Mouse (Mus musculus) thymus, postnatal 10 days (tissue): ENCODE data around the gene Tmem178b.

Experiments
- DNase-seq, 2 experiments: peaks; one replicate each; pipeline ENCODE4 v3.0.0; 2021; ENCODE audit warnings: low spot score in 2 of 2

Gene Tmem178b

DNA sequence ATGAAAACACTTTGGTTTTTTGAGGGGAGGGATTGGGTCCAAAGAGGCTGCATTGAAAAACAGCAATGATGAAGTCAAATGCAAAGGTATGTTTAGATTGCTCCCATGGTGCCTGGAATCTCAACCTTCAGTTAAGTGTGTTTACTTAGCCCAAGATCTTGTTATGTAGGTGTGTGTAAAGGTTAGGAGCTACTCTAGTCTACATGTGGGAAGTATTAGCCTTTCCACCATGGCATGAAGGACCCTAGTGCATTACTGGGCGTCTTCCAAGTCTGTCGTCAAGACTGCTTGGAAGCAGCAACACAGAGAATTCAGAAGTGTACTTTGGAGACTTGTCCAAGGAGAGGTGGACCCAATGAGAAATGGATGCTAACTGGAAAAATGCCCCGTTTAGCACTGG is 205.3 kb downstream of the Tmem178b start:
- no peak for DNase-seq

DNA sequence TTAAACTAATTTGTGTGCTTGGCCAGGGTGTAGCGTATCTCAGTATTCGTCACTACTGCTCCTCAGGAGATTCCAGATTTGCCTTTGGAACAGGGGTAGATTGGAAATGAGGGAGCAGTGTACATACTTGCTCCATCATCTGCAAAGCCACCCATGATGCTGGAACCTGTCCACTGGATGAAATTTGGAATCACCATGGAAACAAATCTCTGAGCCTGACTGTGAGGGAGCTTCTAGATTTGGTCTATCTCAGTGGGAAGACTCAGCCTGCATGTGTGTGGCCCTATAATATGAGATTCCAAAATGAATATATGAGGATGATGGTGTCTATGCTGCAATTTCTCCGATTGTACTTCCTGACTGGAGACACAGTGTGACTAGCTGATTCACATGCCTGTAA is 210.7 kb downstream of the Tmem178b start:
- no peak for DNase-seq

DNA sequence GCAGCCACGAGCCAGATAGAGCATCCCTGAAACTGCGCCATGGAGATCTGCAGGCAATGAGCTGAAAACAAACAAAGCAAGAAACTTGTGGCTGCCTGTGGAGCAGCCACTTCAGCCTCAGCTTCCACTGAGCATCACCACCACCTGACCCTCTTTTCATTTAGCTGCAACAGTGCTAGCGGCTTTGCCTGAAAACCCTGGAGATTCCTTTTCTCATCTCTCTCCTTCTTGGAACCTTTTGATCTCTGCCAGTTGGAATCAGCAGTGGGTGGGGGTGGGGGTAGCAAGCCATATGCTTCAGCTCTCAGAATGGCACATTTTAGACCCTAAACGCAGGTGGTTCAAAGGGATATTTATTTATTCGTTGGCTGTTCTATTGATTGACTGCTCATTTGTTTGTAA is 218.2 kb downstream of the Tmem178b start:
- DNase-seq, result no peak

DNA sequence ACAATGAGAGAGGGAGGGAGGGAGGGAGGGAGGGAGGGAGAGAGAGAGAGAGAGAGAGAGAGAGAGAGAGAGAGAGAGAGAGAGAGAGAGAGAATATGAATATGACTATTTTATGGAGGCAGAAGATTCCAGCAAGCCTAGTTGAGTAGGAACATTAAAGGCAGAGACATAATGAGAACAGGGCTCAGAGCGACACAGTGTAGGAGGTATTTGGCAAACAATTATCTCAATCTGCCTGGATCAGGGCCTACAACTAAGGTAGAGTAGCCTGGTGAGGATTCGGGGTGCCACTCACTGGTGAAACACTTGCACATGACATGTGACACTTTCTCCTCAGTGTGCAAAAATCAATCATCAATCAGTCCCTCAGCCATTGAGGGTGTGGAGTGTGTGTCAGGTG is 225.4 kb downstream of the Tmem178b start:
- no peak for DNase-seq

DNA sequence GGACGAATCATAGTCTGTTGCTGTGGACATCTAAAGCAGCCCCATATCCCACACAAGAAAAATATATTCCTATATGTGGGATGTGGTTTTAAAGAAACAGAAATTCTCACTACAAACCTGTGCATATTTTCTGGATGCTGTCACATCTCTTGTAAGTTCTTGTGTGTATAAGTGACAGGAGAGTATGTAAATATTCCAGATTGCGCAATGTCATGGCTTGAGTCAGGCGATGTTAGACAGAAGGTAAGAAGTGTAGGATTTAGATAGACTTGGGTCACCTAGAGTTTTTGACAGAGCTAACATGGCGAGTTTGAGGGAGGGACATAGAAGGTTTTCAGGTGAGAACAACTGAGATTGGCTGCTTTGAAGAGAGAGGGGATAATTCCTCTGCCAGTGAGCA is 228.7 kb downstream of the Tmem178b start:
- DNase-seq, result no peak

DNA sequence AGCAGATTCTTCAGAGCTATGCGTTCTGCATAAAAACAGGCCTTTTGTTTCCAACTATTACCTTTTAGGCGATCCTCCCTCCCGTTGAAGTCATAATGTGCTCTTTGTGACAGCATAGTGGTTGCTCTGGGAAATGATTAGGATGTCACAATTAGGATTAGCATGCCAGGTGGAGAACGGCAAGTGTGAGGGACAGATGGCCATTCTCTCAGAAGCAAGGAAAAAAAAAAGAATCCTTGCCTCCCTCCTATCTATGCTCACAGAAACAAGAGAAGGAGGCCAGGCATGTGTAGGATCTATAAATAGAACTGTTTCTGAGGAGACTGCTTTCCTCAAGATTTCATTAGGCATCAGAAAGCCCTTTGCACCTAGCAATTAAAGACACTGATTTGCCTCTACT is 229.8 kb downstream of the Tmem178b start:
- DNase-seq, result no peak

DNA sequence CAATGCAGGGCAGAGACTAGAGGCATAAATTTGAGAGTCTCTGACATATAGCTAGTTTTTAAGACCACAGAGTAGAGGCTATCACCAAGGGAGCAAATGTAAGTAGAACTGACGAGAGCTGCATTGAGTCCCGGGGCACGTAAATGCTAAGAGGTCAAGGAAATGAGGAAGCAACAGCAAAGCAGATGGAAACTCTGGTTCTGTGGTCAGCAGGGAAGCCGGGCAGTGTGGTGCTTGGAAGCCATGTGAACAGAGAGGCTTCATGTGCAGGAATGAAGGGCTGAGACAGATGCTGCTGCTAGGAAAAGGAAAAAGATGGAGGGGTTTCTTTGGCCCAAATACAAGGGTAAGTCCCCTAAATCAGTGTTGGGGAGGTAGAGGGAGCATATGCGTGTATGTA is 237.0 kb downstream of the Tmem178b start:
- no peak for DNase-seq

DNA sequence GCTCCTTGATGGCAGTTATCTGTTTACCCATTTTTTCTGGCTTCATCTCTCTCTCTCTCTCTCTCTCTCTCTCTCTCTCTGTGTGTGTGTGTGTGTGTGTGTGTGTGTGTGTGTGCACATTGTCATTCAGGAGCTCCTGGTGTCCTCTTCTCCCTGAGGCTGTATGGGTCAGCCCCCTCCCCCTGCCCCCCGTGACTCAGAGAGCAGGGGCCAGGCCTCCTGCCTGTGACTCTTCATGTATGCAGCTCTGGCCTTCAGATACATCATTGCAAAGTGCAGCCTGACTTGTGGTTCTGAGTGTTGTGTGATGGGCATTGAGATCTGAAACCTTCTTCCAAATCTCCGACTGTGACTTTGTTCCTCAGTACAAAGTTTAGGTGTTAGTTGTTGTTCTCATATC is 237.7 kb downstream of the Tmem178b start:
- DNase-seq, result no peak

DNA sequence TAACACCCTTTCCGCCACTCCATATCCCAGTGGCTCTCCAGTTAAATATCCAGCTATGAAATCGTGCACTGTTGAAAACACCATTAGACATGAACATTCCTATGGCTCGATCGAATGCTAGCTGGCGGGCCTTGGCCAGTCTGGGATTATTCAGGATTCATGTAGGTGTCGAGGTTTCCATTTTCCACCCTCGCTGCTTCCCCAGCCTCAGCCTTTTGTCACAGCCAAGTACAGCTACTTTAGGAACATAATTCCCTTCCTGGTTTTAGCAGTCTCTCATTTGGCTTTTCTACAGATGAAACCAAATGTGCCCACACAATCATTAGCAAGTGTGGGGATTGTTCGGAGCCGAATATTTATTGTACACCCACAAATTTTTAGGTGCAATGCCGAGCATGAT is 239.4 kb downstream of the Tmem178b start:
- DNase-seq, result no peak

DNA sequence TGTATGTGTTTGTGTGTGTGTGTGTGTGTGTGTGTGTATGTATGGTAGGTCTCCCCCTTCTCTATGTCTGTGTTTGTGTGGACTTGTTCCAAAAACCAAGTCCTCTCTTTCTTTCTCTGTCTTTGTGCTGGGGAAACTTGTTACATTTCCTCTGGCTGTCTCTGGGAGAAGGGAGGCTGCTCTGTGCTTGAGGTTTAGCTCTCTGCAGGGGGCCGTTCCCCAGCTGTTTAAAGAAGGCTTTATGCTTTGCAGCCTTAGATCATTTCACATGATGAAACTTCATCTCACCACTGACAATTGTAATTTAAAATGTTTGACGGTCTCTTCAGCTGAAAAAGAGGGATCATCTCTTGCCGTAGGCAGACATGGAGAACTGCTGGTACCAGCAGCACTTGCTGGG is 243.2 kb downstream of the Tmem178b start:
- DNase-seq, result no peak

DNA sequence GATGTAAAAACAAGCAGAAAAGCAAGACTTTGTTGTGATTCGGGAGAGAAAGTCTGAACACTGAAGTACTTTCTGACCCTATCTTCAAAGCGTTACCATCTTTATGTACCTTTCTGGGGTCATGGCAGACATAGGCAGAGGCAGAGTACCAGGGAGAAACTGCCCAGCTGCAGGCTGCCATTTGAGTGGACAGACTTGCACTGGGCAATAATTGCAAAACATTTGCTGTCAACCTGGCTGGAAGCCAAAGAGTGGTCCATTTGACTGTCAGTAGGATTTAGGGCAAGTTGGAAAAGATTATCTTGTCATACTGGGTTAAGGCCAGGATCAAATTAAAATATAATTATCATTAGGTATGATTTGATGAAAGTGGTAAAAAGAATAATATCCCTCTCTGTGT is 247.1 kb downstream of the Tmem178b start:
- no peak for DNase-seq

DNA sequence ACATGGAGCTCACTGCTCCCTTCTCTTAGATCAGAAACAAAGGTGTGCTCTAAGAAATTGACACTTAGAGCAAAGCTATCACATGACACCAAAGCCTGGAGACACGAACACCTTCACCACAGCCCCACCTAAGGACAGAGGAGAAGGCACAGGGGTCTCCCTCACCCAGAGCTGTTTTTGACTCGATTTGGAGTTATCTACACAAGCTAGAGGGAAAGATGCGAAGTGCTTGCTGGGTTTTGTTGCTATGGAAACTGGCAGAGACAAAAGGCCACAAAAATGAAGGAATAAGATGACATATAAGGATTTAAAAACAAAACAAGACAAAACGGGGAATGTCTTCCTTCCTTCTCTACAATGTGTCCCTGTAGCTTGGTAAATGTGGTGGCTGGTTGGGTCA is 248.4 kb downstream of the Tmem178b start:
- no peak for DNase-seq

DNA sequence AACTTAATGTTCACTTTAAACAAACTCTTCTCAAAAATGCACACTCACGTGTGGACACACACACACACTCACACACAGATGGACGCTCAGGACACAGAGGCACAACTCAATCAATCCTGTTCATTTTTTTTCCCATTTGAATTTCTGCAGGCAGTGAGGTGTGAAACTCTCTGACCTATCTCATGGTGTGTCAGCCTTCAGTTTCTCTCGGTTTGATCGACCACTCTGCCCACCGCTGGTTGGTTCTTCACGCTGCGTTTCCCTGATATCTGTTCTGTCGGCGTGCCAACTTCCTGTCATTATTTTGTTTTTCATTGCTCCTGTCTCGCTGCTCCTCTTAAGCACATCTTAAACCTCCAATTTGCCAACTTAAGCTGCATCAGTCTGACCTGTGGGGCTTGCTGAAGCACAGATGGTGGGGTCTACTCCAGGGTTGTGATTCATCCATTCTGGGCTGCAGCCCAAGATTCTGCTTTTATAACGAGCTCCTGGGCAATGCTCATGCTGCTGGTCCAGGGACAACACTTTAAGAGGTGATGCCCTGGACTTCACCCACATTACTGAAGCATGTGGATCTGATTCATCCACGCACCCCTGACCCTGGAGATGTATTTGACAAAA is 250.1 kb downstream of the Tmem178b start:
- DNase-seq, result no peak

DNA sequence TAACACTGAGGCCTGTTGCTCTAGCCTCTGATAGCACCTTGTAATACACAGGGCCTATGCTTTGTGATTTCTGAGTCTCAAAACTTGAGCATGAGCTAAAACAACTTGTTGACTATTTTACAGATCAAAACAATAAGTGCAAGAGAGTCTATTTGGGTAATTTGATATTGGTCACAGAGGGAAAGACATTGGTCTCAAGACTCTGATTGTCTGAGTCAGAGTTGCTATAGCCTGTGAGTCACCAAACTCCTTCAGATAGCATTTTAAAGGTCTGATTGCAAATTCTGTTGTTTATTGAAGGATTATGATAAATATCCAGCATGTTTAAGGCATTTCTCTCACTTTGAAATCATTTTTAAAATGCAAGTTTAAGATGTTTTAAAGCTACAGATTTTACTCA is 250.9 kb downstream of the Tmem178b start:
- DNase-seq, result no peak

DNA sequence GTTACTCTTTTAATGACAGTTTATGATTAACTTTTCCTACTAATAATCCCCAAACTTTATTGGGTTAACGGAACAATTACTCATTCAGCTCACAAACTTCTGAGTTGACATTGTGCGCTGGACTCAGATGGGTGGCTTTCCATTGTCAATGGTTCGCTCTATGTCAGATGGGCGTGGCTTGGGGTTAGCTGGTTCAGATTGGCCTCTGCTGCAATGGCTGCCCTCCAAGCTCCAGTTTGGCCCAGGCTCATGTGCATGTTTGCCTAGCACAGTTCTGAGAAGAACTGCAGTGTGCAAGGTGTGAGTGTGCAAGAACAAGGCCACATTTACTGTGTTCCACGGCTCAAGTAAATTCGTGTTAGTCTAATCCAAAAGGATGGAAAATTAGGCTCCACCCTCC is 255.6 kb downstream of the Tmem178b start:
- DNase-seq, result no peak

DNA sequence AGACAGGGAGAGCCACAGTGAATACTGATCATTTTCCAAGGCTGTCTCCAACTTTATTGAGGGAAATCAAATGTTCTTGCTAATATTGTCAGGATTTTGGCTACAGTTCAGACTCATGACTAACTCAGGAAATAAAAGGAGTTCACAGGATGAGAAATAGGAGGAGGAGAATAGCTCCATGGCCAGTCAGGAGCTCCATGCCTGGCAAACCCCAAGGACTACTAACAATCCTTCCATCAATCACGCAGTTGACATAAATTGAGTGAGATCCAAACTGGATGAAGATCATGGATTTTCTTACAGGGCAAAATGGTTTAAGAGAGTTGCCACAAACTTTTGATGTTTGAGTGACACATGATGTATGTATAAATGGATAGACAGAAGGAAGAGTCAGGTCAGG is 258.9 kb downstream of the Tmem178b start:
- no peak for DNase-seq

DNA sequence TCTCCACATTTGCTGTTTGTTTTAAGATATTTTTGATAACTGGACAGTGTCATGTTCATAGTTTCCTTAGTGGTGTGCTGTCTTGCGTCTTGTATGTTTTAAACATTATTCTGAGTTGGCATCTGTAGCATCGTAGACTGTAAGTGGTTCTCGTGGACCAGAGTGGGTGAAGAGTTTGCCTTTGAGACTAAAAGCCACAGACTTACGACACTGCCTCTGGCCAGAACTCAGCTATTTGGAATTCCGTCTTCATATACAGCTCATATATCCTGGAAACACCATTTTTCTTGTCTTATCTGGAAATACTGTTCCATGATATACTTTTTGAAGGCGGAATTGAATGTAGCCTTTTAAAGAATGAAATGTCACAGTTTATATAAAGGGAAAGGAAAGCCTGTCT is 260.4 kb downstream of the Tmem178b start:
- DNase-seq, result no peak

DNA sequence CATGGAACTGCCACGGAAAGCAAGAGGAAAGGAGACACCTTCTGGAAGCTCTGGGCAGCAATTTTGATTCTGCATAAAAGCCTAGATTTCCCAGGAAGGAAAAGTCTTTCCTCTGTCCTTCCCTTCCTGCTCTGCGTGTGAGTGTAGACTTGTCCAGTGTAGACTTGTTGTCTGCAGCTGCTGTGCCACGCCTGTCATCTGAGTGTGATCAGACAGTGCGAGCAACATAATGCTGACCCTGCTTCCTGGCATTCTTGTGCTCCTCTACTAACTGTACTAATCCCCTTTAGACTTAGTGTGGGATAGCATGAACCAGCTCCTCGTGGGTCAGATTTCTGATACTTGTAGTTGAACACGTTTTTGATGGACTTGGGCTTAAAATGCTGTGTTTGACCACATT is 262.6 kb downstream of the Tmem178b start:
- no peak for DNase-seq

DNA sequence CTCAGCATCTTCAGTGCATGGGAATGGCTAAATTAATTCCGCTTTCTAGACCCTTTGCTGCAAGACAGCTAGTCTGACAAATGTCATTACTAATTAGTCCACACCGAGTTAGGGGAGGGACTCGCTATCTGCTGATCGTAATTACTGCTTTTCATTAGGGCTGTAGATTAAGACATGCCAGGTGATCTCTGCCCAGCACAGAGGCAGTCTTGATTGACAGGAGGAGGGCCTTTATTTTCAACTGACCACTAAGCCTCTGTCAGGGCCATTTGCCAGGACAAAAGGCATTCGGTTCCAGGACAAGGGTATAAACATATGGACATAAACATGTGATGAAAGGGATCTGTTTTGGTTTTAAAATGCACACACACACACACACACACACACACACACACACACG is 264.3 kb downstream of the Tmem178b start:
- DNase-seq, result no peak

DNA sequence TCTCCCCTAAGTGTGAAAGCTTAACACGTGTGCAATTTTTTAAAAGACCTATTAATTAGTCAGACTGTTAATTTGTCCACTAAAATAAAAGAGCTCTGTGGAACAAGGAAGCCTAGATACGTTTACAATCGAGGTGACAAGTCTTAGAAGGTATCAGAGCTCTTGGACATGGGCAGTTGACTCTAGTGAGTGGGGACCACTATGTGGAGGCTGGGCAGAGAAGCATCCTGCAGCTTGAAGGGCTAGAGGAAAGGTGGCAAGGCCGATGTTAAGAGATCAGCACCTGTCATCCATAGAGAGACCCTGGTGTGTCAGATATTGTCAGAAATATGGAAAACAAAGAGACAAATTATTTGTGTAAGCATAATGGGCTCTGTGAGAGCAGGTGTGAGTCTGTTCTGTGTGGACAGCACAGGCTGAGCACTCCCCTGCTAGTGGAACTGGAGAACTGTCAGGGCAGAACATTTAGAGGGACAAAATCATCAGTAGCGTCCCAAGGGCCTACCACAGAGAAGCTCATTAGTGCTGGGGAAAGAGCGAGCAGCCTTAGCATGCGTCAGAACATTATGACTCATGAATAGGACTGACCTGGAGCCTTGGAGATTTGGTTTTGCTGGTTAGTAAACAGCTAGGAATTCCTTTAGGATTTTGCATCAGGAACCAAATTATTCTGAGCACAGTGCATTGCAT is 264.9 kb downstream of the Tmem178b start:
- DNase-seq, result no peak

DNA sequence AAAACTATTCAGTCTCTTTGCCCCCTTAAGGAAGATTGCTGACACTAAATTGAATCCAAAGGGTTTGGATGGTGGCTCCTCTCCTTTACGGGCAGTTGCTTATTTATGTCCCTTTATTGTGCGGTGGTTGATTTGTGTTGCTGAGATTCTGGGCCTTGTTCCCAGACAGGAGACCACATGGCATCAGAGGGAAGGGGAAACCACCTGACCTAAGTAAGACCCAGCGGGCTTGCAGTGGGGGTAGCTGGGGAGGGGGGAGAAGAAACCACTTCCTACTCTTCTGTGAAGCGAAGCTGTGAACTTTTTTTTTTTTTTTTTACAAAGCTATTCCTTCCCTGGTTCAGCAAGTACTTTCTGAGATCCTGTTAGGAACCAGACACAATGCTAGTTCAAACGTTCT is 269.5 kb downstream of the Tmem178b start:
- no peak for DNase-seq

DNA sequence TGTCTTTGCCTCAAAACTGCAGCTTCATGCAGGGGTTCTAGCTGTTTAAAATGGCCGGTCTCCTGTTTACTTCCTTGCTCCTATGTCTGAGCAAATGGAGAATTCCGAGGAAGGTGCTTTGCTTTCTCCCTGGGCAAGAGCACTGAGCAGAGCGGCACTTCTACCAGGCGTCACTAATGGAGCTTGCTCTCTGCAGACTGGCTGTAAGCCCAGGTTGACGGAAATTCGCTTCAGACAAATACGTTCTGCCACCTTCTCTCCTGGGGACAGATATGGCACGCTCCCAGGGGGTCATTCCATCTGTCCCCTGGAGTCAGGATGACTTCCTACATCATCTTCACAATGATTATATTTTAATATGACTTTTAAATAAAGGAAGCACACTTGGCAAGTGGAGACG is 271.3 kb downstream of the Tmem178b start:
- no peak for DNase-seq

DNA sequence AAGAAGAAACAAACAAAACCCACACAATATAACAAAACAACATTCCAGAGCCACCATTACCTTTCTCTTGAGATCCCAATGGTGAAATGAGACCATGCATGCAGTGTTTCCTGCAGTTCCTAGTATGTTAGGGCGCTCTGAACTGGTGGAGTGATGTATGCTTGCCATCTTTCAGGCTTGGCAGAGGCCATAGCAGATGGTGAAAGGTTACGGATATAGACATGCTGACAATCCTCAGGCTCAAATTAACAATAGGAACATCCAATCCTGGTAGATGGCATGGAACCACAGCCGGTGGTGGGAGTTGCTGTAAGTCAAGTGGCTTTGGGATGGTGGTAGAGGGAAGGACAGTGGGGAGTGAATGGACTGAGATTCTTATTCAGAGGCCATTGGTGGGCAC is 272.5 kb downstream of the Tmem178b start:
- DNase-seq, result no peak

DNA sequence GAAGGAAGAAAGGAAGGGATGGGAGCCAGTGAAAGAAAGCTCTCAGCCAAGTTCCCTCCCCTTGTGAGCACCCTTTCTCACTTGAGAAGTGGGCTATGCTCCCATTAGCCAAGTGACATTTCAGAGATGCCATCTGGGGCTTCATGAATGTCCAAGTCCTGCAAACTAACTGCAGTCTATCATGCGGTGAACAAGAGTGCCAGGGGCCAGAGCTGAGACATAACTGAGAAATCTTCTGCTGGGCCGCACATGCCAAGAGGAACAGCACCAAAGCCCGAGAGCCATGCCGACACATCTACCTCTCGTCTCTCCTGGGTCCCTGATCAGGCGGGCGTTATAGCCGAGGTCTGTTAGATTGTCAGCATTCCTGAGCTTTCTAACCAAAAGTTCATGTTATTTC is 279.2 kb downstream of the Tmem178b start:
- no peak for DNase-seq
